Mouse (Mus musculus): ENCODE results near the gene Tmem69. TPM values are rescaled to one million over a fixed set of nuclear protein-coding genes. Genes with fewer than 3 reads are reported as not detected.

Tmem69 gene
- total RNA-seq, 4 experiments from 2014 or later, result 31.5 to 34.6 (median 32.0) TPM

Other genes with a start within 250 kb of the Tmem69 start
- gene Mast2, start 91.8 kb downstream of the Tmem69 start, total RNA-seq (2022), result 100 to 1,000 TPM; 121 to 144 (median 138) TPM
- gene Ipp, start 48.4 kb downstream of the Tmem69 start, total RNA-seq (2022), result 10 to 100 TPM; 14.0 to 19.0 (median 16.8) TPM
- gene Gpbp1l1, start 1.7 kb upstream of the Tmem69 start, total RNA-seq (2022), result 10 to 100 TPM; 65.2 to 87.3 (median 72.0) TPM
- 1 to 10 TPM; 3.1 to 3.5 (median 3.3) TPM for gene Ccdc17, start 40.7 kb upstream of the Tmem69 start, total RNA-seq (2022)
- 10 to 100 TPM; 13.3 to 18.4 (median 16.0) TPM for gene Nasp, start 72.0 kb upstream of the Tmem69 start, total RNA-seq (2022)
- gene Akr1a1, start 95.7 kb upstream of the Tmem69 start, total RNA-seq (2022), result 100 to 1,000 TPM; 297 to 332 (median 327) TPM
- 100 to 1,000 TPM; 475 to 641 (median 529) TPM for gene Prdx1, start 129.6 kb upstream of the Tmem69 start, total RNA-seq (2022)
- 10 to 100 TPM; 61.8 to 72.5 (median 66.4) TPM for gene Mmachc, start 152.5 kb upstream of the Tmem69 start, total RNA-seq (2022)
- 1 to 10 TPM; 3.0 to 5.7 (median 4.1) TPM for gene Ccdc163, start 152.6 kb upstream of the Tmem69 start, total RNA-seq (2022)
- gene Tesk2, start 165.0 kb upstream of the Tmem69 start, total RNA-seq (2022), result 1 to 10 TPM; 1.6 to 3.3 (median 2.3) TPM

Data from heart, adult 8-10 months (tissue).